Mouse (Mus musculus) cerebellum, adult 2 months (tissue): ENCODE results near the gene Aff3. TPM values are rescaled to one million over a fixed set of nuclear protein-coding genes. Genes with fewer than 3 reads are reported as not detected.

ENCODE experiments used
- DNase-seq, 2 experiments: peaks; one replicate each; pipeline ENCODE4 v3.0.0; 2021
- H3K27ac ChIP-seq: fragments of 200-500 bp; 2 replicates; pipeline ENCODE4 v1.5.1; 2012; ENCODE audit warnings: low read length, control low read depth, inconsistent platforms; ENCODE audit not compliant: insufficient read depth
- H3K27me3 ChIP-seq: fragments of 200-500 bp; 2 replicates; pipeline ENCODE4 v1.6.1; 2012; ENCODE audit warnings: inconsistent platforms, mild to moderate bottlenecking, low read length, moderate library complexity; ENCODE audit not compliant: control insufficient read depth, insufficient read depth
- H3K4me1 ChIP-seq: fragments of 200-500 bp; 2 replicates; pipeline ENCODE4 v1.6.1; 2011; ENCODE audit warnings: low read length; ENCODE audit not compliant: control insufficient read depth, insufficient read depth
- H3K4me3 ChIP-seq: fragments of 200-500 bp; replicated peaks from 2 replicates; pipeline ENCODE3; 2011; ENCODE audit warnings: mild to moderate bottlenecking, low read depth, low read length, control low read depth; ENCODE audit not compliant: insufficient read depth
- CTCF ChIP-seq: fragments of 200-500 bp; IDR thresholded peaks from 2 replicates; pipeline ENCODE4 v1.5.1; 2011; ENCODE audit warnings: low read depth, mild to moderate bottlenecking, control low read depth, low read length, moderate library complexity, borderline replicate concordance; ENCODE audit not compliant: insufficient read depth
- POLR2A ChIP-seq: fragments of 200-500 bp; IDR thresholded peaks from 2 replicates; pipeline ENCODE4 v1.6.1; 2011; ENCODE audit warnings: low read length, control low read depth, borderline replicate concordance; ENCODE audit not compliant: insufficient read depth
- WGBS: fragments of 180-500 bp; shearing (Covaris S2); methylation state at CpG from one replicate; pipeline ENCODE4 v1.1.7; 2018; 5-methylcytosine and 5-hydroxymethylcytosine counted together
- polyA plus RNA-seq: library from polyadenylated mRNA; depleted of rRNA; stranded (reverse); fragments of >200 nt; gene quantifications from 2 replicates; pipeline ENCODE4 v1.2.3, GENCODE M21; 2012

The Aff3 gene
- polyA plus RNA-seq, 1 experiment = 19.8 TPM

DNA sequence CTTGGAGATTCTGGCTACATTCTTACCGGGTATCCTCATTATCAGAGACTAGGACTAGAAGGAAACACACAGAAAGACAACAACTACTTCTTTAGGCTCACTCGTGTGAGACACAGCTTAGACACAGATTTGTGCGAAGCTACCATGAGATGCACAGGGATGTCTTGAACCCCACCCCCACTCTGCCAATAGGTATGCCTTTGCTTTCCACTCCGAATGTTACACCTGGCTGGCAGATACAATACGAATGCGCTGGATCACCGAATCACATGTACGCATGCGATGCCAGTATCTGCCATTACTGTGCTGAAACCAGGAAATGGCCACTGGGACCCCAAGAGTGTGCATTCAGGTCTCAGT is 370.4 kb downstream of the Aff3 start:
- 95% methylated on average over 9 of the region's 9 CpGs for WGBS
- no peak for TF ChIP-seq CTCF
- TF ChIP-seq POLR2A = no peak
- DNase-seq = no peak
- H3K27ac ChIP-seq = no peak overlapping the region
- H3K27me3 ChIP-seq = no peaks in the 10 kb centered on the region
- peaks cover 3% of the 10 kb centered on the region; the same call in 1 of the 2 replicates for H3K4me1 ChIP-seq
- no peak overlapping the region for H3K4me3 ChIP-seq

DNA sequence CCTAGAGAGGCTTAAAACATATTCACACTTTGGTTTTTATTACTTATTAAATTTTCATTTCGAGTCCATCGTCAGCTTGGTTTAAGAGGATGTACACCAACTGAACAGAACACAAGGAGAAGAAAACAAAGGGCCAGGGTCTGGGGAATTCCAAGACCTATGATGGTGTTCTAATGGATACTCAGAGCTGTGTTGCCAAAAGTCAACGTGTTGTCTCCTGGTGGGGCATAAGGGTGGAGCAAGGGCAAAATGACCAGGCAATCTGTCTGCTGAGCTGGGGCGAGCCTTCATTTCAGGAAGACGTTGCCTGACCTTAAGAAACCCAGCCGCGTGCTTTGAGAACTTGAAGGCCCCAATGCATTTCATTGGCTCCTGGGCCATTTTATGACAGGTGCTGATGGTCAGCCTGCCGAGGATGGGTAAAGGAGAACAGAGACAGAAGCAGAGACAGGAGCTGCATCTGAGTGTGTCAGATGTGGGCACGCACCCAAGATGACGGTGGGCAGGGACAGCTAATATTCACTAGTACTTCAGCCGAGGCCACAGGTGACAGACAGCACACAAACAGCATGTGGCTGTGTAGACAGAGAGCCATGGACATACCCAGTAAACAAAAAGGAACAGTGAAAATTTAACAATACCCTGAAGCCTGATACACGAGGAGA is 371.0 kb downstream of the Aff3 start:
- H3K27me3 ChIP-seq = no peaks in the 10 kb centered on the region
- DNase-seq = no peak
- WGBS = 73% methylated on average over 12 of the region's 12 CpGs
- no peak overlapping the region for H3K27ac ChIP-seq
- H3K4me1 ChIP-seq = peaks cover 3% of the 10 kb centered on the region; the same call in 1 of the 2 replicates
- TF ChIP-seq POLR2A (no peak), CTCF (no peak)
- H3K4me3 ChIP-seq = no peak overlapping the region

DNA sequence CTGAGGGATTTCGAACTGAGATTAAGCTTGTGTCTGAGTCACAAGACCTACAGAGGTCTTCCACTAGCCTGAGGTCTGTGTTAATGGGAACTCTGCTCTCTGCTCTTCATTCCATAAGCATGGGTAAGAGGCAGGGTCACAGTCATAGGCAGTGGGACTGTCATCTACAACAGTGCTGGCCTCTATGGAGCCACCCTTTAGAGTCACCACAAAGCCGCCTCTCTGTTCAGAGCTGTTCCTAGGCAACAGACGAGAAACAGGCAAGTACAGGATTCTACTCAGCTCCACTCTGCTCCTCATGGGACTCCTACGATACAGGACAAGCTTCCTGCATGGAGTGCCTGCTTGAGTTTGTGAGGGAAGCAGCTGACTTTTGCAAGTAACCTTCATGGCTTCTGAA is 371.9 kb downstream of the Aff3 start:
- no peak overlapping the region for H3K4me3 ChIP-seq
- no peaks in the 10 kb centered on the region for H3K27me3 ChIP-seq
- TF ChIP-seq CTCF (no peak), POLR2A (no peak)
- 77% methylated on average over 4 of the region's 4 CpGs for WGBS
- peaks cover 3% of the 10 kb centered on the region; the same call in 1 of the 2 replicates for H3K4me1 ChIP-seq
- no peak for DNase-seq
- H3K27ac ChIP-seq = no peak overlapping the region

DNA sequence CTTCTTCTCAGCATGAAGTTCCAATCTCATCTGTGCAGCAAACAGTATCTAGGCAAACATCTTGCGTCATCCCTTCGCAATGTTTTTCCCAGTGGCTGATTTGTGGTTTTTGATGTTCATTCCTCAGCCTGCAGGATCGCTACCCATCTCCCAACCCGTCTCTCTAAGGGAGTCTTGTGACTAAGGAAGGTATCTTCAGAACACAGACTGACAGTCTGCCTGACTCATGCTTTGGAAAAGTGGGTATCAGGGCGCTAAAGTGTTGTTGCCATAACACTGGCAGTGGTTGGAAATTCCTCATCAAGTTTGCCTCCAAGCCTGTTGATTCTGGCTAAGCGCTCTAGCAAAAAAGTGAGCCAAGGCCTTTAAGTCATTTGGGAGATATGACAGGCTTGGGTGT is 372.8 kb downstream of the Aff3 start:
- 88% methylated on average over 6 of the region's 6 CpGs for WGBS
- Histone ChIP-seq H3K27me3 (no peaks in the 10 kb centered on the region), H3K27ac (no peak overlapping the region), H3K4me3 (no peak overlapping the region), H3K4me1 (peaks cover 3% of the 10 kb centered on the region; the same call in 1 of the 2 replicates)
- DNase-seq = no peak
- TF ChIP-seq POLR2A (no peak), CTCF (no peak)

DNA sequence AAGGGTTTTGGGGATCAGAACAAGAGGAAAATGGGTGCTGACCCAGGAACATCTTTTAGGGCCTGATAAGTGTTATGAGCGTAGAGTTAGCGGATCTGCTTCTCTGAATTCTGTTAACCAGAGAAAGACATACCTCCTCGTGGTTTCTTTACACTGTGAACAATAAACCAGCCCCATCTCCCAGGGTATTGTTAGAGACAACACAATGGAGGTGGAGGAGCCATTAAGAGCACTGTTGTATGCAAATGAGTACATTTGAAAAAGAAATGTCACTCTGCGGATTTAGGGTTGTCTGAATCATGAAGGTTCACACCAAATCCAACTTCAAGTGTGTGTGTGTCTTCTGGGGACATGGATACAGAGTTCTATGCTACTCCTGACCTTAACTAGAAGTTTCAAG is 373.3 kb downstream of the Aff3 start:
- 77% methylated on average over 4 of the region's 4 CpGs for WGBS
- Histone ChIP-seq H3K27me3 (no peaks in the 10 kb centered on the region), H3K4me1 (peaks cover 3% of the 10 kb centered on the region; the same call in 1 of the 2 replicates), H3K27ac (no peak overlapping the region), H3K4me3 (no peak overlapping the region)
- no peak for DNase-seq
- no peak for TF ChIP-seq POLR2A
- TF ChIP-seq CTCF = no peak

DNA sequence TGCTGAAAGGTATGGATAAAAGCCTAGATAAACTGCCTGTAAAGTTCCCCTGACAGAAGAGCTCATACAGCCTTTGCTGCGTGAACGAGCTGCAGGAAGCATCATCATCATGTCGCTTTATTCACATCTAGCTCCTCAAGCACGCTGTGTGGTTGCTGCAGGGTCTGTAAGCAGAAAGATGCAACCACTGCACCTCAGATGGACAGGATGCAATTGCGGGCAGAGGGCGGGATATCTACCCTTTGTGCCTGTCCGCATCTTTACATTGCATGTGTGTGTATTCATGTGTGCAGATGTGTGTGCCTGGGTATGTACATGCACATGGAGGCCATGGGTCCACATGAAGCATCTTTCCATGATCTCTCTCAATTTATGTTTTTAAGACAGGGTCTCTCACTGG is 373.9 kb downstream of the Aff3 start:
- no peaks in the 10 kb centered on the region for H3K27me3 ChIP-seq
- no peak overlapping the region for H3K4me3 ChIP-seq
- H3K27ac ChIP-seq = no peak overlapping the region
- peaks cover 3% of the 10 kb centered on the region; the same call in 1 of the 2 replicates for H3K4me1 ChIP-seq
- no peak for DNase-seq
- no peak for TF ChIP-seq POLR2A
- no peak for TF ChIP-seq CTCF
- WGBS = 96% methylated on average over 7 of the region's 7 CpGs

DNA sequence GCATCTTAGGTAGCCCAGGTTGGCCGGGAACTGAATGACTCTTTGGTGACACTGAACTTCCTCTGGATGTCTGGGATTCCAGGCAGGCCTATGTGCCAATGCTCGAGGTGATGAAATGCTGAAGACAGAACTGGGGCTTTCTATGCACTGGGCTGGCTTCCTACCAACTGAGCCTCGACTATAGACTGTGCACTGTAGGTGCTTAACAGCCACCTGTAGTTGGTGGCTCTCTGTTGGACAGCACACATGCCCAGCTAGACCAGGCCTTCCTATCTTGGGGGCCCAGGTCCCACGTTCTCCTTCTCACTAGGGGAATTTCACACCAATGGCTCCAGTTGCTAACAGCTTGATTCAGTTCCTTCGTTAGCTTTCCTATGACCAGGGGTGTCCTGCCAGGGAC is 374.9 kb downstream of the Aff3 start:
- no peak for TF ChIP-seq POLR2A
- no peak for TF ChIP-seq CTCF
- peaks cover 3% of the 10 kb centered on the region; the same call in 1 of the 2 replicates for H3K4me1 ChIP-seq

DNA sequence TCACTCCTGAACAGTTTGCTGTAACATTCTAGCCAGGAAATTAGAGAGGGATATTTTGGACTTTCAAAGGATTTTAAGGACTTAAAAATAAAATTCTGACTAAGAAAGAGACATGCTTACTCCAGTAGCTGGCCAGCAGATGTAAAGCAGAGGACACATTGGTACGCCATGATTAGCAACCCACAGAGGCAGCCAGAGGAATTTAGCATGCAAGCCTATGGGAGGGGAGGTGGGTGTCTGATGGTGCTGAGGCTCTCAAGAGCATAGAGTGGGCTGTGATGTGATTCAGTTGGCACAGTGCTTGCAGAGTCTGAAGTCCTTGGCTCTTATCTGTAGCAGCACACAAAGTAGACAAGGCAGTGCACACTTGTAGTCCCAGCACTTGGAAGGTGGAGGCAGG is 376.0 kb downstream of the Aff3 start:
- Histone ChIP-seq H3K4me3 (no peak overlapping the region), H3K27me3 (no peaks in the 10 kb centered on the region), H3K4me1 (no peaks in the 10 kb centered on the region), H3K27ac (no peak overlapping the region)
- TF ChIP-seq CTCF (no peak), POLR2A (no peak)
- 97% methylated on average over 1 of the region's 1 CpGs for WGBS
- no peak for DNase-seq

More for the DNA sequence above, 374.9 kb downstream of the Aff3 start:
- Histone ChIP-seq H3K27me3 (no peaks in the 10 kb centered on the region), H3K27ac (no peak overlapping the region), H3K4me3 (no peak overlapping the region)
- 72% methylated on average over 5 of the region's 5 CpGs for WGBS
- no peak for DNase-seq

DNA sequence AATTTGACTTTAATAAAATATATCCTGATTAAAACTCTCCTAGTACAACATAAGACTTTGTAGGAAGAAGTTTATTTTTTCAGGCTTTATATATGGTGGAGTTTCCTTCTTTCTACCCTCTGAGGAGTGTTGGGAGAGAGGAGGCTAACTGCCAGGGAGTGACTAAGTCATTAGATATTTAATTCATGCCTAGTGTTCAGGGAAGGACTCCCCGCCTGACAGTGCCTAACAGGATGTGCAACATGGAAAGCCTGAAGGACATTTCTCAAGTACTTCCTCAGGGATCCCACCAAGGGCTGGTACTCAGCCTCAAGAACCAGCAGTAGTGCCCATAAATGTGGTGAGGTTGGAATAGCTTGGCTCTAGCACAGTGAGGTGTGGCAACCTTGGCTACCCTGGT is 378.2 kb downstream of the Aff3 start:
- no peaks in the 10 kb centered on the region for H3K4me1 ChIP-seq
- 89% methylated on average over 1 of the region's 1 CpGs for WGBS
- DNase-seq = no peak
- no peak for TF ChIP-seq CTCF
- no peak for TF ChIP-seq POLR2A
- H3K27me3 ChIP-seq = no peaks in the 10 kb centered on the region
- H3K27ac ChIP-seq = no peak overlapping the region
- H3K4me3 ChIP-seq = no peak overlapping the region
